Mouse (Mus musculus): ENCODE measurements around the gene Parvb.
A peak's percentile ranks its signal among the peaks of the same experiment; 100 is the strongest.
"Not testable (repeated sequence)": the region's sequence is repeated elsewhere in the genome, so short reads cannot be mapped to it uniquely, and the experiment has no call there.

Parvb gene

GRCm38 (mm10) chr15:84258602-84259355, 26.9 kb downstream of the Parvb start:
- no peak for DNase-seq

GRCm38 (mm10) chr15:84260123-84260822, 28.4 kb downstream of the Parvb start:
- DNase-seq, result peak; percentile 71 to 87

GRCm38 (mm10) chr15:84262630-84263029, 30.8 kb downstream of the Parvb start:
- DNase-seq, result no peak

- DNase-seq, result no peak
These were observed 31.7 kb downstream of the Parvb start for GRCm38 (mm10) chr15:84263573-84263972.

- no peak for DNase-seq
These were observed 33.3 kb downstream of the Parvb start for GRCm38 (mm10) chr15:84265141-84265540.

GRCm38 (mm10) chr15:84266290-84266689, 34.4 kb downstream of the Parvb start:
- no peak for DNase-seq

- no peak for DNase-seq
These were observed 35.9 kb downstream of the Parvb start for GRCm38 (mm10) chr15:84267720-84268260.

- no peak for DNase-seq
These were observed 37.3 kb downstream of the Parvb start for GRCm38 (mm10) chr15:84269107-84269633.

- no peak for DNase-seq
These were observed 38.2 kb downstream of the Parvb start for GRCm38 (mm10) chr15:84270032-84270431.

GRCm38 (mm10) chr15:84270463-84270862, 38.6 kb downstream of the Parvb start:
- DNase-seq, result peak; percentile 18 to 32

GRCm38 (mm10) chr15:84276066-84276465, 44.2 kb downstream of the Parvb start:
- DNase-seq, result no peak

- peak; percentile 71 to 81 for DNase-seq
These were observed 46.2 kb downstream of the Parvb start for GRCm38 (mm10) chr15:84278091-84278490.

- DNase-seq, result no peak
These were observed 46.8 kb downstream of the Parvb start for GRCm38 (mm10) chr15:84278656-84279055.

- no peak for DNase-seq
These were observed 48.5 kb downstream of the Parvb start for GRCm38 (mm10) chr15:84280309-84280708.

GRCm38 (mm10) chr15:84280712-84281347, 49.0 kb downstream of the Parvb start:
- peak; percentile 50 to 63 for DNase-seq

GRCm38 (mm10) chr15:84282206-84283085, 50.6 kb downstream of the Parvb start:
- DNase-seq, result no peak

- DNase-seq, result peak; percentile 43 to 80
These were observed 52.2 kb downstream of the Parvb start for GRCm38 (mm10) chr15:84284059-84284458.

GRCm38 (mm10) chr15:84285453-84285852, 53.6 kb downstream of the Parvb start:
- no peak for DNase-seq

GRCm38 (mm10) chr15:84288953-84289352, 57.1 kb downstream of the Parvb start:
- not testable (repeated sequence) for DNase-seq

GRCm38 (mm10) chr15:84291097-84291496, 59.3 kb downstream of the Parvb start:
- DNase-seq, result no peak

- DNase-seq, result no peak
These were observed 61.7 kb downstream of the Parvb start for GRCm38 (mm10) chr15:84293590-84293989.

- DNase-seq, result no peak
These were observed 62.5 kb downstream of the Parvb start for GRCm38 (mm10) chr15:84294391-84294790.
